Mouse (Mus musculus): ENCODE data around the gene Asic3.
A peak's percentile ranks its signal among the peaks of the same experiment; 100 is the strongest.

DNA sequence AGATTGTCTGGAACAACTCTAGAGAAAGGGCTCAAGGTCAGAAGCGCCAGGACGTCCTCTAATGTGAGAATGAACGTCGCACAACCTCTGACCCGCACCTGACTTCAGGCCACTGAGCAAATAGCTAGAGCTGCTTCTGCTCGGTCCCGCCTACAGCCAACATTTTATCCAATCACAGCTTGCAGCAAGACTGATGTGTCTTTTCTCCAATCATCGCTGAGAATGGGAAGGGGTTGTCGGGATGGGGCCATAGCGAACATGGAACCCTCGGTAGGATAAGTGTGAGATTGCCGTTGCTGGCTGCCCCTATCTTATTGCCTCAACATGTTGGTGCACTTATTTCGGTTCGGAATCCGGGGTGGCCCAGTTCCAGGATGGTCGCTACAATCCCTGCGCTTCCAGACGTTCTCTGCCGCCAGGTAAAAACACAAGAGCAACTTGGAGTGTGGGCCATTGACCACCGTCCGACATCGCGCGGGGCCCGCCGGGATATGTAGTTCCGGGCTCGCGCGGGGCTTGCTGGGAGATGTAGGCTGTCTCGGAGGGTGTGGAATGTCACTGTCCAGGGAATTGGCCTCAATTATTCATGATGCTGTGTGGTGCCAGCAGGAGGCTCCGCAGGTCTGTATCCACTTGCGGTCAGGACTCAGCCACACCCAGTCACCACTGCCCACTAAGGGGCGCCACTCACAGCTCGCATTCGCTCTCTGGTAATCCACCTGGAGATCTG lies 18.9 kb upstream of the Asic3 start:
- TF ChIP-seq CTCF (IDR thresholded peaks at IDR 0.05; ENCODE audit: borderline replicate concordance, extremely low read depth, insufficient read depth, insufficient read length) = peak; percentile 70
- TF ChIP-seq POLR2A (IDR thresholded peaks at IDR 0.05; ENCODE audit: borderline replicate concordance, extremely low read depth, insufficient read depth, insufficient read length, poor library complexity, severe bottlenecking) = 0 out of 2 replicates have a peak, but pooled peaks have one; percentile 26

Measured in brain, embryonic 14.5 days (tissue).